Mouse (Mus musculus): ENCODE results near the gene Tango2.
"Not testable (repeated sequence)": the region's sequence is repeated elsewhere in the genome, so short reads cannot be mapped to it uniquely, and the experiment has no call there.

The Tango2 gene

GRCm38 (mm10) chr16:18341605-18342004 is 6.3 kb downstream of the Tango2 start:
- peak; percentile 40 for DNase-seq

GRCm38 (mm10) chr16:18339866-18340265 is 8.0 kb downstream of the Tango2 start:
- no peak for DNase-seq

- DNase-seq: no peak
Measured at GRCm38 (mm10) chr16:18337261-18337660, 10.6 kb downstream of the Tango2 start.

DNA sequence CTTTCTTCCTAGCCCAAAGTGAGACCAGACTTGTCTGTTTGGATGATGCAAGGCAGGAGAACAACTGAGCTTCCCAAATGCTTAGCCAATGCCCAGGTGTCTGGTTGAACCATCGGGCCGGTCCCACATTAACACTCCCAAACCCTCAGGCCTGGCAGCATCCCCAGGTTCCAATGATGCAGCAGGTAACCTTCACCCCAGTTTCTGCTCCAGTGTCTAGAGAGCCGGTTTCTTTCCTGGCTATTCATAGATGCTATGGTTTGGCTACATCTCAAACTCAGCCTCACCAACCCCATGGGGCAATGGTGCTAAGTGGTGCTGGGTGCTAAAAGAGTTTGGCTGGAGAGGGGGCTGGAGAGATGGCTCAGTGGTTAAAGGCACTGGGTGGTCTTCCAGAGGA is 11.9 kb downstream of the Tango2 start:
- DNase-seq: no peak

DNA sequence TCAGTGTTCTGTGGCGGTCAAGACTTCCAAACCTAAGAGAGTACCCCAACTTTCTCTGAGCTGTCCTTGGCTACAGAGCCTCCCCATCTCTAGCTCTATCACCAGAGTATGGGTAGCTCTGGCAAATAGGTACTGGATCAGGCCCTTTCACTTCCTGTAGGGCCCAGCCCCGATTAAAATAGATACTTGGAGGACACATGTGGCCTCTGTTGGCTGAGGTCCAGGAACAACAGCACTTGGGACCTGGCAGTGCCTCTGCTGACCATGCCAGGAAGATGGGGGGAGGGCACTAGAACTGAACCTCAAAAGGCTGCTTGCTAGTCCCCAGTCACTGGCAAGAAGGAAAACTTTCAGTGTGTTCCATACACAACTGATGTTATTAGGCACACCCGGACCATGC is 13.9 kb downstream of the Tango2 start:
- DNase-seq: peak; percentile 29

- DNase-seq: no peak
Measured at GRCm38 (mm10) chr16:18328524-18328923, 19.4 kb downstream of the Tango2 start.

DNA sequence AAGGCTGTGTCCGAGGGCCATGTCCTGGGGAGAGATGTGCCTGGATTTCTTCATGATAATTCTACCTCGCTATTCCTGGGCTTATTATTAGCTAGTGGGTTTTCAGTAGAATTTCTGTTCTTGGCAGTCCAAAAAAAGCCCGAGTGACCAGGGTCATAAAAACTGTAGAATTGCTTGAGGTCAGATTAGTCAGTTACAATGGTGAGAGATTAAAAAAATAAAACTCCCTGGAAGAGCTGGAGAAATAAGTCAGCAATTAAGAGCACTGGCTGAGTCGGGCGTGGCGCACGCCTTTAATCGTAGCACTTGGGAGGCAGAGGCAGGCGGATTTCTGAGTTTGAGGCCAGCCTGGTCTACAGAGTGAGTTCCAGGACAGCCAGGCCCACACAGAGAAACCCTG is 20.0 kb downstream of the Tango2 start:
- DNase-seq: no peak

DNA sequence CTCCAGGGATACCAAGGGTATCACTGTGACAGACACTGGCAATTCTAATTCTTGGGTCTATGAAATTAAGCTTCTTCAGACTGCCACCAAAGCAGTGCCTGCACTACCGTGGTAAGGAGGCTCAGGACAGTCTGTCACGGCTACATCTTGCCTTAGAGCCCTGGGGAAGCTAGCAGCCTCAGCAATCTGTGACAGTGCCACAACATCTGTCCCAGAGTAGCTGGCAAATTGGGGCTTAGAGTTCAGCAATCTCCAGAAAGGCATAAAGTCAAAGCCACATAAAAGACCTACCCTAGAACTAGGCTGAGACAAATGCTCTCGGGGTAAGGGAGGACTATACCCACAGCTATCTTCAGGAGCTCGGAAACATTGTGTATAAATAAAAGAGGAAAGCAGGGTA is 22.2 kb downstream of the Tango2 start:
- no peak for DNase-seq

DNA sequence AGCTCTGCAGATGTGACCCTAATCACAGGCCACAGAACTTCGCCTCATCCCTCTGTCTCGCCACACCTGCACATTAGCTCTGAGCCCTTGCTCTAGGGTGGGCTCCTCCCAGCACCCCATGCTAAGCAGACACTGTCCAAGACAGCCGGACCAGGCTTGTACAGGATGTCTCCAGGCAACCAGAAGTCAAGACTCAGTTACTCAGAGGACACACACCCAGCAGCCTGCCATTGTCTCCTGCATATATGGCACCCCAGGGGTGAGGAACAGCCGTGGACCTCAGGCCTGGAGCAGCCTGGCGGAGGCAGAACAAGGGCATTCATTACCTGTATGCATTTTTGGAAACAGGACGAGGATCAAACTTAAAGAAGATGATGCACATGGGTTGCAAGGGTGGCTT is 23.9 kb downstream of the Tango2 start:
- no peak for DNase-seq

GRCm38 (mm10) chr16:18323460-18323859 is 24.4 kb downstream of the Tango2 start:
- no peak for DNase-seq

DNA sequence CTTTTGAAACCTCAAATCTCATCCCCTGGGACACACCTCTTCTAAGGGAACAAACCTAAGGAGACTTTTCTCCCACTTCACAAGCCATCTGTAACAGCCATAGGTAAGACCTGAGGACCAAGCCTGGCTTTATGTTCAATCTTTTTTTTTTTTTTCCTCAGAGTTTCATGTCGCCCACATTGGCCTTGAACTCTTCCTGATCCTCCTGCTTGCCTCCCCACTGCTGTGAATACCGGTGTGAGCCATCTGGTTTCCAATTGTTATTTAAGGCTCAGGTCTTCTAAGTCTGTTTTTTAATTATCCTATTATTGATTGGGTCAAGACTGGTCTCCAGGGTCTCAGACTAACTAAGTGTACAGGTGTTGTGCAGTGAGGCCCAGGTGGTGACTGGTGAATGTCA is 26.5 kb downstream of the Tango2 start:
- no peak for DNase-seq

- DNase-seq: no peak
Measured at GRCm38 (mm10) chr16:18318992-18319391, 28.9 kb downstream of the Tango2 start.

GRCm38 (mm10) chr16:18308159-18308558 is 39.7 kb downstream of the Tango2 start:
- no peak for DNase-seq

DNA sequence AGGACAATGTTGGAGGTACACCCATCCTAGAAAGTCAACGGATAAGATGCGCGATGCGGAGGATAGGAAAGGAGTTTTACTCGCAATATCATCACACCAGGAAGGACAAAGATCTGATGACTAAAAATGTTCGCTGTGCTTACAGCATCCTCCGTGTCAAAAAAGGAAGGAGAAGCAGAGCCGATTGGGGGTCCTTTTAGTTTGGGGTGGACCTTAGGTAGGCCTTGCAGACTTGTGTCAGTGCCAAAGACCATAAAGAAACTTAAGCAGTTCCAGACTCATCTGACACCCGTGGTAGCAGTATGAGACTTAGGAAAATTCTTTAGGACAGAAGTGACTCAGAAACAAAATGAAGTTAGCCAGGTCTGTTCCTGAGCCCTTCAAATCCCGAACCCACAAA is 58.3 kb downstream of the Tango2 start:
- not testable (repeated sequence) for DNase-seq

DNA sequence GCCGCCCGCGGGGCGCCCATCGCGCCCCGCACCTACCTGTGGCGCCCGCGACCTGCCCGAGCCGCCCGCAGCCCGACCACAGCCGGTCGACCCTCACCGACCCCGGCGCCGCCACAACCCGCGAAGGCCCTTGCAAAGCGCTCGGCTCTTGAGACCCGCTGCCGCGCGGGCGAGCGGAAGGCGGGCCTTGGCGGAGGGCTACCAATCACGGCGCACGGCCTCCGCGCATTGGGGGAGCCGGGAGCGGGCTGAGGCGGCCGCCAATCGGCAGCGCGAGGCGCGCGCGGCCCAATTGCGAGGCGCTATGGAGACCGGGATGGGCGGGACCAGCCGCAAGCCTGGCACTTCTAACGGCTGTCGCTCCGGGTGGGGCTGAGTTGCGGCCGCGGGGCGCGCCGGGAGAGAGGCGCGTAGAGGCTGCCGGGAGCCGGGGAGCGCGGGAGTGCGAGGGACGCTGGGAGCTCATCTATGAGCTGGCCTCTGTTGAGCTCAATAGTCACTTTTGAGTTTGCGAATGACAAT is 58.8 kb downstream of the Tango2 start, which contains the start of gene Dgcr8:
Gene Dgcr8 (minus strand): TSS at position 180 of the 522 bp plus-strand sequence.
- DNase-seq: peak; percentile 97

- no peak for DNase-seq
Measured at GRCm38 (mm10) chr16:18288581-18289061, 59.3 kb downstream of the Tango2 start.

DNA sequence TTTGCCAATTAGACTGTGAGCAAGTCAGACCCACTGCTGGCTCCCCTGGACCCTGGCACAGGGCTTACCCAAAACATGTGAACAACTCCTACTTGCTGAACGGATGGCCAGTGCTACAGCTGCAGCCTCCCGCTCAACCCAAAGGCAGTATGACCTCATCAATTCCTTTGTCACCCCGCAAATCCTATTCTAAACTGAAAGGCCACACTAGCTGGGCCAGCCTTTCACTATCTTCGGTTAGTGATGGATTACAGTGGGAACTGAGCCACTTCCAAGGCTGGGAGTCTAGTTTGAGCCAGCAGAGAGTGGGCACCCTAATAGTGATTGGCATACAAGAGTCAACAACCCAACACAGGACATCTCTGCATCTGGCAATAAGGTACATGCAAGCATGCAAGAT is 59.7 kb downstream of the Tango2 start:
- DNase-seq: no peak

DNA sequence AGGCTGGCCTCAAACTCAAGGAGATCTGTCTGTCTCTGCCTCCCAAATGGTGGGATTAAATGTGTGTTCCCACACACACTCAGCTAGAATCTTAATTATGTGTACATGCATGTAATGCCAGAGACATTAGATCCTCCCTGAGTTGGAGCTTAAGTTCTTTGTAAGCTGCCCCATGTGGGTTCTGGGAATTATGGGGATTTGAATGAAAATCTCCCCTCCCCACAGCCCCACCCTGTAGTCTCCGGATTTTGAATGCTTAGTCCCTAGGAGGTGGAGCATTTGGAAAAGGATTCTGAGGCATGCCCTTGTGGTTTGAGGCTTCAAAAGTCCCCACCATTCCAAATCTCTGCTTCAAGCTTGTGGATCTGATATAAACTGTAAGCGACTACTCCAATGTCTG is 72.7 kb downstream of the Tango2 start:
- DNase-seq: no peak

DNA sequence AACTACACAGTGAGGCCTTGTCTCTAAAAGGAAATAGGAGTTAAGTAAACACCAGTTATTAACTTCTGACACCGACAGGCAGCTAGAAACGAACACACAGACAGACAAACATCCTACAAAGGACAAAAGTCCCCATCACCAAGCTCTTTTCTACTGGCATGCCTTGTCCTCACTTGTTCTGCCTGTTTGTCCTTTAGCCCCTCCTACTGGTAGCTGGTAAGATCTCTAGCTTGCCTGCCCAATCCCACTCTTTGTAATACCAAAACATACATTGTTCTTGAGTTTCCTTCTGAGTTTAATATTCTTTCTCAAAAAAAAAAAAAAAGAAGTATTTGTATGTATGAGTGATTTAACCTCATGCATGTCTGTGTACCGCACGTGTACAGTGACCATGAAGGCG is 79.7 kb downstream of the Tango2 start:
- DNase-seq: no peak

GRCm38 (mm10) chr16:18265024-18265423 is 82.9 kb downstream of the Tango2 start:
- DNase-seq: no peak

DNA sequence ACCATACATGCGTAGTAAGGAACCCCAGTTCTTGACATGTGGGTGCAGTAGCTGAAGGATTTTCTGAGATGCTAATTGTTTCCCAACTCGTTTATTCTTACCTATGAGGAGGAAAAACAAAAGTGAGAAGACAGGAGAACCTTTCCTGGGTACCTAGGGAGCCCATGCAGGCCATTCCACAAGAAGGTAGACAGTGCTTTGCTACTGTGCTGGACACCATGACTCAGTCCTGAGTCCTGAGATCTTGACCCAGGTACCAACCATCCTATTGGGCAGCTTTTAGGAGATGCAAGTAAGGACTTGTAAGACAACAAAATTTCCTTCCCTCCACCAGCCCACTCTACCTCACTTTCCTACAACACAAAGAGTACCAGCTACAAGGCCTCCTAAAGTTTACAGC is 89.7 kb downstream of the Tango2 start, which contains the start of gene Gm49776:
Gene Gm49776 (minus strand): TSS at position 101 of the 400 bp plus-strand sequence.
- DNase-seq: no peak

DNA sequence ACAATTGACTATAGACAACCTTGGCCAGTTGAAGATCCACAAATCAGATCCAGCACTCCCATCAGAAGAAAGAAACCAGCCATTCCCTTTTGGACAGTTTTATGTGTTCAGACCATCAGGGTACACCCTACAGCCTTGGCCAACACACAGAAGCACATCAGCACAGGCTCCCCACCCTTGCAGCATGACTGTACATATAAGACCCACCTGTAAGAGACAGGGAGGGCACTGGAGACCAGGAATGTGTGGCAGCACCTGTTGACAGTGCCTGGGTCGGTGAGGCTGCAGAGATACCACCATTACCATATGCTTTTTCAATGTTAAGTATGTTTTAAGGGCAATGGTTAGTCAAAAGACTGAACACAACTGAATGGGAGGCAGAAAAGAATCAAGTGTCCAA is 94.0 kb downstream of the Tango2 start:
- no peak for DNase-seq

DNA sequence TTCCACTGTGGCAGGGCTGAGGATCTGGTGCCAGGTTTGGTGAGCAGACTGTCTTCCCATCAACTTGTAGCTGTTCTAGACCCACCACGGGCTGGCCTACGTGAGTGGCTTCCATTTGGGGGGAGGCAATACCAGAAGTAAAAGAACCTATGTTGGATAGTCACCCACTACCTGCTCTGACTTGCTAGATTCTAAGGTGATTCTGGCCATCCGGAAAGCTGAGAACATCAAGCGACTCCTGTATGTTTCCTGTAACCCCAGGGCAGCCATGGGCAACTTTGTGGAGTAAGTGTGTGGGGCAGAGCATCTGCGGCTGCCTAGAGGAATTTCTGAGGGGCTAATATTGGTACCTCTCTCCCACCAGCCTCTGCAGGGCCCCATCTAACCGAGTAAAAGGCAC is 95.2 kb downstream of the Tango2 start:
- no peak for DNase-seq

DNA sequence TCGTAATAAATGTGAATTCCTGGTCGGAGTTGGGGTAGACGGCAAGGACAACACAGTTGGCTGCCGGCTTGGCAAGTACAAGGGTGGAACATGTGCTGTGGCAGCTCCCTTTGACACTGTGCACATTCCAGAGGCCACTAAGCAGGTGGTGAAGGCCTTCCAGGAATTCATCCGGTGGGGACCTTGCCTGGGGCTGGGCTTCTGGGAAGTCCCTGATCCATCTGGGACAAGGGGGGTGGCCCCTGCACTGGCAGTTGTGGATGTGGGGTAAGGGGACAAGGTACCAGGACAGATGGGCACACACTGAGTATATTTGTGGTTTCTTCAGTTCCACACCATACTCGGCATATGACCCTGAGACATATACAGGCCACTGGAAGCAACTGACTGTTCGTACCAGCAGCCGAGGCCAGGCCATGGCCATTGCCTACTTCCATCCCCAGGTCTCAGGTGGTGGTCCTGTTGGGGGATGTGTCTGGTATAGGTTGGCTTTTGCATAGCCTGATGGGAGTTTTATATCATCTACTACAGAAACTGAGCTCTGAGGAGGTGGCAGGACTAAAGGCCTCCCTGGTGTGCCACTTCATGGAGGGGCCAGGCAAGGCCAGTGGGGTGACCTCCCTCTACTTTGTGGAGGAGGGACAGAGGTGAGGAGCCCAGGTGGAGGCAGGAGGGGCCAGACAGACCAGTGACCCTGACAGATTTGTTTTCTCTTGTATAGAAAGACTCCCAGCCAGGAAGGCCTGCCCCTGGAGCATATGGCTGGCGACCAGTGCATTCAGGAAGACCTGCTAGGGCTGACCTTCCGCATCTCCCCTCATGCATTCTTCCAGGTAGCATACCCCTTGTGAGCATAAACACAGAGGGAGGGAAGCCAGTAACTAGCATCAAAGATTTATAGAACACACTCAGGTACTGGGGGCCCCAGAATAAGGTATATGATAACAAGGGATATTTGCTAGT is 96.8 kb downstream of the Tango2 start:
- DNase-seq: no peak
